Mouse (Mus musculus): Measurements from ENCODE around the gene Zfp518a. TPM values are rescaled to one million over a fixed set of nuclear protein-coding genes. Genes with fewer than 3 reads are reported as not detected.
A peak's percentile ranks its signal among the peaks of the same experiment; 100 is the strongest.

Zfp518a gene
- total RNA-seq (2021): 1 to 10 TPM; 6.9 to 7.1 TPM
- long read RNA-seq, experiment 1, full-length matches to known transcripts: 1 of 3 reads
- long read RNA-seq, experiment 1, partial matches to known transcripts: 0 of 3 reads
- long read RNA-seq, experiment 1, other reads (novel, unspliced or antisense): 2 of 3 reads
- long read RNA-seq, experiment 2, partial matches to known transcripts: 0 of 1 reads
- long read RNA-seq, experiment 2, other reads (novel, unspliced or antisense): 1 of 1 reads

DNA sequence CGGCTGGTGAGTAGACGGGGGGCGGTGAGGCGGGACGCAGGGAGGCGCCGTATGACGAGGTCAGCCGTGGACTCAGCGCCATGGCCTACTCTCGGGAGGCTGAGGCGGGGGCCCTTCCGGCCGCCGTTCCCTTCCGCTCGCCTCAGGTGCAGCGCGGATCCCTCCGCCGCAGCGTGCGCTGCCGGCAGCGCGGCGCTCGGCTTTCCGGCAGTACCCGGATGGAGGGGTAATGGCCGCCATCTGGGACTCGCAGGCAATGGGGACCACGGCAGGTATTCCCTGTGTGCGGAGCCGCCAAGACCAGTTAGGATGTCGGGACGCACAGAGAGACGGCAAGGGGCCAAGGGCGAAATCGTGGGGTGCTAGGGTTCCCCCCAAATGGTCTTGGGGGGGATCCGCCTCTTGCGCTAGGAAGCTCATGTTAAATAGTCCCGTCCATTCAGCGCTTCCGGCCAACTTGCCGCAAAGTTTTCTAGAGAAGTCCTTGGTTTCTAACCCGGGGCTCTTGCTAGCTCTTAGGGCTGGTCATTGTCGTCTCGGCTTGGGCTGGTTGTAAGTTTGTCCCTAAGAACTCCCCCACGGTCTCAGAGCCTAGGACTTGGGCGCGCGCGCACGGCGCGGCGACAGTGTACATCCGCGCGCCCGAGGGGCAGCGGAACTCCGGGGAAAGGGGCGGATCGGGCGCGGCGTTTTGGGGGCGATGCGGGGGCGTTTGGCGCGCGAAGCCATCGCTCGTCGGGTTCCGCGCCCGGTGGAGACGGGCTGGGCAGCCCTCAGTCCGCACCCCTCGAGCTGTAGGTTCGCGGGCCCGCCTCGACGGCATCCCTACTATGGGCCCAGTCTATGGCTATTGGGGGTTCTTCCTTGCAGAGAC, at the start of gene Zfp518a:
TSS of gene Zfp518a (plus strand) at position 187 of the 874 bp plus-strand sequence.
- peak; percentile 89 to 92 for DNase-seq

DNA sequence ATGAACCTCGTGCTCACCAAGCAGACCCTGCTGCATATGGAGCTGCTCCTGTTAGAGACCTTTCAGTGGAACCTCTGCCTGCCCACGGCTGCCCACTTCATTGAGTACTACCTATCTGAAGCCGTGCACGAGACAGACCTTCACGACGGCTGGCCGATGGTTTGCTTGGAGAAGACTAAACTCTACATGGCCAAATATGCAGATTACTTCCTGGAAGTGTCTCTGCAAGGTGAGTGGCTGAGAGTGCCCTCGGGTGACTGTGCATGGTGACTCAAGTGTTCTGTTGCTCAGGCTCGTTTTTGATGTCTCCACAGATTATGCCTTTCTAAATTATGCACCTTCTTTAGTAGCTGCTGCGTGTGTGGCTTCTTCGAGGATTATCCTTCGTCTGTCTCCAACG, 49.8 kb upstream of the Zfp518a start:
- no peak for DNase-seq

DNA sequence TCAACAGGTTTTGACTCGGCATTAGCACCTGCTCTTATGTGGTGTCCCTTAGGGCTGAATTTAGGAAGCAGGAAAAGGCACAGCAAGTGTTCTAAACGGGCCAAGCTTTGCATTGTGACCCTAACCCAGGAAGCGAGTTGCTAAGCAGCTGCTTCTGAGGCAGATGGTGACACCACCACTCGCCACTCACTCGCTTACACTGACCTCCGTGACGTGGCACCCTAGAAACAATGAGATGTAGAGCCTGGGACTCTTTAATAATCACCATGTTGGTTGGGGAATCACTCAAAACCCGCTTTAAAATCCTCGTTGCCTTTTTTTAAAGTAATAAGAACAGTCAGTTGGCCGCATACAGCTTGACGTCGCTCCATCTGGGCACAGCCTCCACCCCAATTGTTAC, 45.1 kb upstream of the Zfp518a start:
- DNase-seq: no peak

DNA sequence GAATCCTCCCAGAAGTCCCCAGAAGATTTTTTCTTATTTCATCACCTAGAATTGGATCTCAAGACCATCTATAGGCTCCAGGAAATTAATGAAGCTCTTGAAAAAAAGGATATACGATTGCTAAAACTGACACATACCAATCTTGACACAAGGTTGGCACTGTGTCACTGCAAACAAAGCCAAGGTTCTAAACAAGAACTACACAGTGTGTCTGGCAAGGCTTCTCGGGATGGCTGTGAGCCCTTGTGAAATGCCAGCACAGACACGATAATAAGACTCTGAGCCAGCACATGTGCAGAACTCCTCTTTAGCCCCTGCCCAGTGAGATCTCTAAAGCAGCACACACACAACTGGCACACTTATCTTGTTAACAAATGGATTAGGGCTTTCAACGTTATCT, 35.0 kb upstream of the Zfp518a start:
- DNase-seq: peak; percentile 50 to 71

DNA sequence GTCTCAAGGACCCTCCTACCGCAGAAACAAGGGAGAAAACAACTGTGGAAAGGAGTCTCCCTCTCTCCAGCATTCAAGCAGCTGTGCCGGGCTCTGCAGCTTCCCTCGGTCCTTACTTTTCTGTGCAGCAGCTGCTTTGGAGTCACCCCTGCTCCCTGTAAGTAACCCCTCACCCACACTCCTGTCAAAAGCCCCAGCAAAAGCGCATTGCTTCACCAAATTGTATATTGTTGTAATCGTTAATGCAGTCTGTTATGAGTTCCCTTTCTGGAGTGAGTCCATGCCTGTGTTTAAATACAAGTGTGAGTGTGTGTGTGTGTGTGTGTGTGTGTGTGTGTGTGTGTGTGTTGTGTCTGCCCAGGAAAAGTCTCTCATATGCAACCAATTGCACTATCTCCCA, 26.2 kb upstream of the Zfp518a start:
- no peak for DNase-seq

DNA sequence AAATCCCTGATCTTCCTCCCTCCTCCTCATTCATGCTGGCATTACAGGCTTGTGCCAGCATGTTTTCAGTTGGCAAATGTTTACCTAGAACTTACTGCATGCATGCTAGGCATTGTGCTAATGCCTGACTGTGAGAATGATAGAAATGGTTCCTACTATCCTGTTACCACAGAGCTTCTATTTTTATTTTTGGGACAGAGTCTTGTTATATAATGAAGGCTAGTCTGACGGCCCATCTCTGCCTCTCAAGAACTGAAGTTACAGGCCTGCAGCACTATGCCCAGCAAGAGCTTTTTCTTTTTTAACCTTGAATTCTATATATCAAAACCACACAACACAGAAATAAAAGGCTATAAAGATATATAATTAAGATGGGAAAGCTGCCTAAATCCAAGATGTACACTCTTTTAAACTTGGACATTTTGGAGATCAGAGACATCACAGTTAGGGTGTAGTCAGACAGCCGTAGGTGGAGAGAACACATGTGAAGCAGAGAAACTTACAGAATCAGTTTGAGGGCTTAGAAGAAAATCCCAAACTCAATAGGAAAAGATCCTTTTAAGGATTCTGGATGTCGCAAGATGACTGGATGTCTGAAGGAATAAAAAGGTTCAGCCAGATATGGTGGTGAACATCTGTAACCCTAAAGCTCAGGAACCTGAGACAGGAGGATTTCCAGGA, 24.9 kb upstream of the Zfp518a start:
- DNase-seq: no peak

DNA sequence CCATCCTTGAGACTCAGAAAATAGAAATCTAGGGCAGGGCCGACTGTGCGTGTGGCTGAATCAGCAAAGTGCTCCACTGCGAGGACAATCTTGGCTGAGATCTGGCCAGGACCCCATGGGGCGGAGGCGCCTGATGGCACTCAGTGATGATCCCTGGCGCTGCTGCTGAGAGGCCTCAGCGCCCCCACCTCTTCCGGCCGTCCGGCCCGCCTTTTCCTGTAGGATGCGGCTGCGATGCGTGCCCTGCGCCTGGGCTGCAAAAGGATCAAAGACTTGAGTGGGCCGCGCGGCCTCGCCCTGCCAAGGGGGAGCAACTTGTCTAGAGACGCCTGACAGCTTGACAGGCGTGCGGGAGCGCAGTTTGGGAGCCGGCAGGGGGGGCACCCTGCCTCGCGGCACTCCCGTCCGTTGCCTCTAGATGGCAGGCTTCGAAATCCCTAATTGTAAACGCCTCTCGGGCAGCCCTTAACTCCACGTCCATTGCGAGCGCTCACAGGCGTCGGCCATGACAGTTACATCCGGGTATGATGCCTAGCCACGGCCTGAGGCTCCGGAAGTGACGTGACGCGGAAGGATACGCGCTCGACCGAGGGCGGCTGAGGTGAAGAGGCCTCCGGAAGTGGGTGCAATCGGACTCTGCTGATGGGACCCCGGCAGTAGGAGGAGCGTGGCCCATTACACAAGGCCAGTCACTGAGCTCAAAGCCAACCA, 21.4 kb upstream of the Zfp518a start:
- DNase-seq: peak; percentile 86 to 88

DNA sequence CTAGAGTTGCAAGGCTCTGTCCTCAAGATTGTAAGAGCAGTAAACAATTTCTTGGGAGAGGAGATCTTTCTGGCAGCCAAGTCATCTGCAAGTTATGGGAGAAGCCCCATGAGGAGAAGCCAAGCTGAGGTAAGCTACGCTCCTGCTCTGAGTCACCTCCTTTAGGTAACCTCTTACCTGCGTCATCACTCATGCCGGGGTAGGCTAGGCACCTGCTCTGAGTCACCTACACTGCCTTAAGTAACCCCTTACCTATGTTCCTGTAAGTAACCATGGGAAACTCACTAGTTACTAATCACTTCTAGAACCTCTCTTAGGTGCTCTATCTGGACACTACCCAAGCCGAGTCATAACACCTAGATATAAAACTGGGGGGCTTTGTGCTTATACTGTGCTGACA, 12.8 kb upstream of the Zfp518a start:
- no peak for DNase-seq

DNA sequence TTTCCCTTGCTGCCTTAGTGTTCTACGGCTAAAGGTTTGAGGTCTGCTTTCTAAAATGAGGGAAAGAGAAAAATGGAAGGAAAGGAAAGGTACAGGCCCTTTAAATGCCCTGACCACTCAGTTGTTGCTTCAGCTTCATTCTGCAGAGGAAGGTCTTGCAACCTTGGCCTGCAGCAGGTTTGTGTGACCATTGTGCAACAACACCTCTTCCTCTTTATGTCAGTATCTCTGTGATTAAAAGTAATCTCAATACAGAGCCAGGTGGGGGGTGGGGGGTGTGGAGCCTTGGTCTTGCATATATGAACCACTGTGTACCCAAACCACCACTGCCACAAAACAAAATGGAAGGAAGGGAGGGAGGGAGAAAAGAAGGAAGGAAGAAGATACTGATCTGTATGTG, 5.6 kb upstream of the Zfp518a start:
- DNase-seq: no peak

DNA sequence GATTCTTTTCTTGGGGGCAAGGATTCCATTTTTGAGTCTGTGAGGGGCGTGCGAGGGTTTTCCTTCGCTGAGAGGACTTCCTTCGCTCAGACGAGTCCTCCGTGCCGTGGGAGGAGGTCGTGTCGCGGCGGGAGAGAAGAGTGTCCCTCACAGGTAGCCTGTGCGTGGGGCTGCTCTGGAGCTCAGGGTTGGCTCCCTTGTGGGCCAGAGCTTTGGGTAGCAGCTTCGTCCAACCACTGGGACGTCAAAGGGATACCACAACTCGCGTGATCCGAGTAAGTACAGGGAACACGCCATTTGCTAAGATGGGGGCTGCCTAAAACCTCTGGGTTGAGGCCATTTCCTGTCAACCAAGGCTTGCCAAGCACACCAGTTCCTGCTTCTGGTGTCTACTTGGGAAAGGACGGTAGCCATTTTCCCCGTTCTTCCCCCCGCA, 416 bp upstream of the Zfp518a start:
- DNase-seq: no peak

DNA sequence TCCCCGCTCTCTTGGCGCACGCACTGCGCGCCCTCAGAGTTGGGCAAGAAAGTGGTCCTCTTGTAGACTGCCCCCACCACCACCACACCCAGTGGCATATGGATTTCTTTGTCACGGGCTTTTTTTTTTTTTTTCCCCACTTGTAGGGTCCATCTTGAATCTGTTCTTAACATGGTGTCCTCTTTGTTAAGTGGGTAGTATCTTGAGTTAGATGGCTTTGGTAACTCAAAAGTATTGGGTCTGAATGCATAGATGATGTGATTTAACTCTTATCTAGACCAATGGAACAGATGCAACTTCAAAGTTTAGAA, 843 bp downstream of the Zfp518a start:
- DNase-seq: no peak

DNA sequence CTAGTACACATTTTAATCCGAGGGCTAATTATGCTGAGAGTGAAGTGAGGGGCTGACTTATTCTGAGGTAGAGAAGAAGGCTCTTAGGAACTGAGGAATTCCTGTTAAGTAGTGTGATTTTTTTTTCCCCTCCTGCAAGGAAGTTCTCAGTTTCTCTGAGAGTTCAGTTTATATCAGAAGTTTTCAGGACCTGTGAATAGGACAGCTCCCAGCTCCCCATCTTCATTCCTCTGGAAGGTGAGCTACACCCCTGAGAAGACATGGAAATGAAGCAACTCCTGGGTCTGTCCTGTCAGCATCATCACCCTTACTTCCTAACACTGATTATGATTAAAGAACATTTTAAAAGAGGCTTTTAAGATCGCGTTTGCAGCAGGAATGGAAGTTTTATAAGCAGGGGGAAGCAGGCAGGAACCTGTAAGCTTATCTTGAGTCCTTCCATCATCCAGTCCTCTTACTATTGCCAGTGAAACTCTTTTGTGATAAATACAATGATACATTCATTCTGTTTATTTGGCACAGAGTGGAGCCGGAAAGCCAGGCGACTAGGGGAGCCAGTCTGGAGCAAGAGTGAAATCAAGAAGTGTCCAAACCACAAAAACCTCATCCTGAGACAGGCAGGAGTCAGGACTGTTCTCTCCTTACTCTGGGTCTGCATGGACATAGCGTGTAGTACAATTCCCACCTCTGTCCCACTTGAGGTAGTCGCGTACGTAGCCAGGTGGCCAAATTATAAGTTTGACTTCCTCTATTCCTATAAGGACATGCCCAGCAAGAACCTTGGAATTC, 37.3 kb downstream of the Zfp518a start:
- no peak for DNase-seq

DNA sequence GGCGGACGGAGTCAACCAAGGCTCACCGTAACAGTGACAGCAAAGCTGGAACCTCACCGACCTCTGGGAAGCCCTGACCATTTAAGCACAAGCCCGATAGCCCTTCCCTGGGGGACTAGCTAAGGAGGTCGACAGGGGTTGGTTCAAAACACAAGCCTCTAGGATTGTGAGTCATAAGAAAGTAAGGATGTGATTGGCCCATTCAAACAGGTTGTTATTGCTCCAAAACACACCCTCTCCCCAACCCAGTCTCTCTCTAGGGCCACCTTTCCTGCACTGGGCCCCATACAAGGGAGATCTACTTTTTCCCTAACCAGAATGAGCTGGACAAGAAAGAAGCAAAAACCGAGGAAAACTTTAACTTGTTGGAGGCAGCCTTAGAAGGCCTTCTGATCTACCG, 40.9 kb downstream of the Zfp518a start:
- DNase-seq: no peak

DNA sequence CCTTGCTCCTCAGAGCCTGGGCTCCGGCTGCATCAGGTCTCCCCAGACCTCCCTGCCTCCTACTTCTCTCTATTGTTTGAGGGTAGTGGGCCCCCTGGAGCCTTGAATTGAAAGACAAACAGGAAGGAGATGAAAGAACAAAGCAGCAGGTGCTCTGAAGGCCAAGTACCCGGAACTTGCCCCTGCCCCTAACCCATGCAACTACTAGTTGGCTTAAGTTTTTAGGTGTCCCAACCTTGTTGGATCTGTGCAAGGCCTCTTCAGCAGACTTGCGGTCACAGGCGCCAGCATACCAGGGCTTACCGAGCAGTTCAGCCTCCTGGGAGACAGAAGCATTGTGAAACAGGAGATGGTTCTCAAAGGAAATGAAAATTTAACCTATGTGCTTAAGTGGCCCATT, 41.5 kb downstream of the Zfp518a start:
- DNase-seq: no peak

DNA sequence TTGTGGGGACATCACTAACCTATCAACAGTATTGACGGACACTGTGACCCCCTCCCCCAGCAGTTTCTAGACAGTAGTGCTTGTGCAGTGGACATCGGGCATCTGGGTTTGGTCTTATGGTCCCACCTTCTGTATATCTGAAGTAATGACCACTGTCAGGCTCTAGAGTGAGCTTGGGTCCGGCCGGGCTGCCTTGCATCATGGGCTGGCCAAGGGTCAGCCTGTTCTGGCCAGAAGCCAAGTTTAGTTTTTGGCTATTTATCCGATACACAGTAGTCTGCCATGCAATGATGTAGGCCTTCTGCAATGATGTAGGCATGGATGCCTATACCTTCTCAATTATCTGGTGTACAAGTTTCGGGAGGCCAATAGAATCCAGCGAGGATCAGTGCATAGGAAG, 49.0 kb downstream of the Zfp518a start:
- no peak for DNase-seq

DNA sequence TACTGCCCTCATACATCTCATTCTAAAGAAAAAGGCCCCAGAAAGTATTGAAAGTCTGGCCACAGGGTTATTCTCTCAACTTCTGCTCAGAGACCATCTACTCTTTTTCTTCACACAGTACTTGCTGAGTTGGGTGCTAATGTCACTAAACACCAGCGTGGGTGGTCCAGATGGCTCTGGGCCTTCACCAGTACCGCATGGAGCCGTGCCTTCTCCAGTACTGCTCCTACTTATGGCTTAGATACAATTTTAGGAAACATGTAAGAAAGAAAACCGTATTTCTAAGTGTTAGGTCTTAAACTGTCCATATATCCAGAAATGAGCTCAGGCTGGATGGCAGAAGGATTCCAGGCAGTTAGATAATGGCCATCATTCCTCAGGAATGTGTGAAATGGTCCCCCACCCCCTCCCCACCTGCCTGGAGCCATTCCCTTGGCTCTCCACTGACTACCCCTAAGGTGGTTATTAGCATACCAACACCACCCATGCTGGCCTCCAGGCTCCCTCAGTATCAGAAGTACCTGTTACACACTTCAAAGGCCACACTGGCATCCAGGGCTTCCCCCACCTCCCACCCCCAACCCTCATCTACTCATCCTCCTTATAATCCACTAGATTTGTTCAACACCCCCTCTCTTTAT, 52.6 kb downstream of the Zfp518a start:
- DNase-seq: no peak

DNA sequence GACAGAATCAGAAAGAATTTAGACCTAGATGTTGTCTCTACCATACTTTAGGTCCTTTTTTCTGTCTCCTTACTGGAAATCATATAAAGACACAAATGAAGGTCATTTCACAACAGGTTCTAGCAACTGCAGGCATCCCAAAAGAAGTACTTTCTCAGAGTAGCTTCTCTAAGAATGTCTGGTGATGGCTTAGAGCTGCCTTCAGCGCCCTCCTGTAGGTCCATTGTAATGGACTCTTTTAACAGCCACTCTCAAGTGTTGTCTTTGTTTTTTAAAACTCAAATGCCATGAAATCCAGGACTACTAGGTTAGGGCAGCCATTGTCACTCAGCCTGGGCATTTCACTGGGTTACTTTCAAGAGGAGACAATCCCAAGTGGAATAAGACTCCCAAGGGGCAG, 64.5 kb downstream of the Zfp518a start:
- DNase-seq: no peak

DNA sequence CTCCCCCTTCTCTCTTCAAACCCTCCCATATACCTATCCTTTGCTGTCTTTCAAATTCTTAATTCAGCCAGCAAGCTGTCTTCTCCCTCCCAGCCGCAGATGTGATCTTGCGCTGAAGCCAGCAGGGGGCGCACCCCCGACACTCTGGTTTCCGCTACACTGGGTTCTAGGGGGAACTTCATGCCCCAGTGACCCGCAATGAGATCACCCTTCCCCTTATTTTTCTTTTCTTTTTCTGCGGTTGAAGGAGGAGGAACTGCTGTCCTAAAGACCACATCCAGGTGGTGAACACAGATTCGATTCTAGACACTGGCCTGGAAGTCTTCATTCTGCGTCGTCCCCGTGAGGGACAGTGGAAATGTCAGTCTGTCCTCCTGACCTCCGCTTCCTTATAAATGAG, 68.5 kb downstream of the Zfp518a start:
- DNase-seq: peak; percentile 61 to 68

DNA sequence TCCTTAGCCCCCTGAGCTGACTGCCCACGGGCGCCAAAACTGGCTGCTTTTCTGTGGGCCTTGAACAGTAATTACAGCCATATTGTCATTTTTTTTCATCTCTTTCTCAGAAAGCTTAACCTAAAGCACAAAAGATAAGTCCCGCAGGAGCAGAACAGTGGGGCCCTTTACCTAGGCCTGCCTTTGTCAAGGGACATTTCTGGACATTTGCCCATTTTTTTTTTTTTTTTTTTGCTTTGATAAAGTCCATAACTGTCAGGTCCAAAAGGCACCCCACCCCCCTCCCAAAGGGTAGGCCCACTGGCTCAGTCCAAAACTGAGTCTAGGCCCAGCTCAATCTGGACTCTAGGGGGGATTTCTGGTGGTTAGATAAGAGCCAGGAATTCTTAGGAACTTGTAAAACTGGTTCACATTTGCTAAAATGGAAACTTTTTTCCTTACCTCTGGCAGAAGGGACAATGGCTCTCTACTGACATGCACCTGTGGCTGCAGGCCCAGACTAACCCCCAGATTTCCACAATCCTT, 69.9 kb downstream of the Zfp518a start:
- DNase-seq: no peak

DNA sequence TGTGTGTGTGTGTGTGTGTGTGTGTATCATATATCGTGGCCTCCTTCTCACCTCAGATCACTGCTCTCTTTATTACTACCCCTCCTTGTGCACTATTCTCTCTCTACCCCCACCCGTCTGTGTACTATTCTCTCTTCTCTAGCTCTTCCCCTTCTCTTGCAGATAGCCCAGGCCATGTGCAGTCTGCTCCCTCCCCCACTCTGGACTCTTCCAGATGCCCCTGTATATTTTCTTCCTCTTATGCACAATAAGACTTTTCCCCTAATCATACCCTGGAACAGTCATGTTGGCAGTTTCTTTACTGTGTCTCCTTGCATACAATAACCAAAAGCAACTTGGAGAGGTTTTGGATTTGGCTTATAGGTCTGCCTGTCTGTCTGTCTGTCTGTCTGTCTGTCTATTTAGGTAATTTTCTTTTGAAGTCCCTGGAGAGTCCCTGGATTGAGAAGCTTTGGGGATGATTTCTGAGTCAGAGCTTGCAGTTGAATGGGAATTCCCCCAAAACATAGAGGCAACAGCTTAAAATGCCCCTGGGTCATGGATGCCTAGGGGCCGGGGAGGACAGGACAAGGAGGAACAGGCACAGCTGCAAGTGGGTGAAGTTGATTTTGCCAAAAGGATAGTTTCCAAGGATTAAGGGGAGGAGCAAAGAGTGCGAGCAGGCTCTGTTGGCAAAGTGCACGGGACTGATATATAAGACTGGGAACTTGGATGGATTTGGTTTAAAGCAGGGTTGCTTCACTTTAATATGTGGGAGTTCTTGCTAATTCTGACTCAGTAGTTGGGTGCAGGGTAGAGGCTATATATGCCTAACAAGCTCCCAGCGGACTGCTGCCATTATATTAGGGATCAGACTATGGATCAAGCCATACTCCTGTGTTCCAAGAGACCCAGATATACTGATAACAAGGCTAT, 70.7 kb downstream of the Zfp518a start:
- DNase-seq: no peak
